Mouse (Mus musculus): ENCODE results near the gene P2ry2. TPM values are rescaled to one million over a fixed set of nuclear protein-coding genes. Genes with fewer than 3 reads are reported as not detected.

Gene P2ry2
- polyA plus RNA-seq, 1 experiment from 2014 or later: 2.6 TPM

GRCm38 (mm10) chr7:100968874-100969659, 43.6 kb downstream of the P2ry2 start:
- no peak for ATAC-seq
- WGBS: 79% methylated on average over 10 of the region's 10 CpGs

GRCm38 (mm10) chr7:100968376-100968775, 44.3 kb downstream of the P2ry2 start:
- TF ChIP-seq CTCF (IDR thresholded peaks at IDR 0.05; ENCODE audit: low read depth): no peak
- Histone ChIP-seq H3K27ac (ENCODE audit: low read depth, low read length) (no peak overlapping the region), H3K9ac (ENCODE audit: low read depth, low read length) (no peak overlapping the region), H3K4me1 (replicated peaks; ENCODE audit: control insufficient read depth, insufficient read depth, low read length) (no peaks in the 10 kb centered on the region; the same call in 1 of the 2 replicates), H3K9me3 (ENCODE audit: control insufficient read depth) (no peaks in the 10 kb centered on the region), H3K4me2 (replicated peaks; ENCODE audit: low read depth) (no peak overlapping the region), H3K4me3 (ENCODE audit: low read depth, low read length) (no peak overlapping the region), H3K36me3 (ENCODE audit: control insufficient read depth, insufficient read depth) (no peaks in the 10 kb centered on the region), H3K27me3 (replicated peaks; ENCODE audit: control insufficient read depth, insufficient read depth, low read length) (no peaks in the 10 kb centered on the region)
- ATAC-seq: no peak
- 48% methylated on average over 6 of the region's 6 CpGs for WGBS

More at GRCm38 (mm10) chr7:100968874-100969659, 43.6 kb downstream of the P2ry2 start:
- Histone ChIP-seq H3K36me3 (ENCODE audit: control insufficient read depth, insufficient read depth) (no peaks in the 10 kb centered on the region), H3K9ac (ENCODE audit: low read depth, low read length) (no peak overlapping the region), H3K4me2 (replicated peaks; ENCODE audit: low read depth) (no peak overlapping the region), H3K27me3 (replicated peaks; ENCODE audit: control insufficient read depth, insufficient read depth, low read length) (no peaks in the 10 kb centered on the region), H3K4me3 (ENCODE audit: low read depth, low read length) (no peak overlapping the region), H3K4me1 (replicated peaks; ENCODE audit: control insufficient read depth, insufficient read depth, low read length) (no peaks in the 10 kb centered on the region; the same call in 1 of the 2 replicates), H3K27ac (ENCODE audit: low read depth, low read length) (no peak overlapping the region), H3K9me3 (ENCODE audit: control insufficient read depth) (no peaks in the 10 kb centered on the region)
- no peak for TF ChIP-seq CTCF (IDR thresholded peaks at IDR 0.05; ENCODE audit: low read depth)

DNA sequence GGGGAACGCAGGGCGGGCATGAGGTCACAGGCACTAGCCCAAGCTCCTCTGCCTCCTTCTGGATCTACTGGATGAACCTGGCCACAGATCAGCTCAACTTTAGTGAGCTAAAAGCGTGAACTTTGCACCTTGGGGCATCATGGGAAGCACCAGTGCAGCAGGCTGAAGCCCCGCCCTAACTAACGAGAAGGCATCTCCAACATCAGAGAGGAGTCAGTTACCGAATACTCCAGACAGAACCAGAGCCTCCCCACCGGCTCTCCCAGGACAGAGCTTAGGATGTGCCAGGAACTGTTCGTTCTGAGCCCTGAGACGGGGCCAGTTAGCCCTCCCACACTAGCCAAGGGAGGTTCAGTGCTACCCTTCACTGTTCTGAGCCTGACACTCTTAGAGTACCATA, 44.8 kb downstream of the P2ry2 start:
- no peaks in the 10 kb centered on the region for H3K9me3 ChIP-seq (ENCODE audit: control insufficient read depth)
- no peak overlapping the region for H3K27ac ChIP-seq (ENCODE audit: low read depth, low read length)
- ATAC-seq: peak; percentile 39; the same call in 1 of the 2 replicates
- no peaks in the 10 kb centered on the region for H3K36me3 ChIP-seq (ENCODE audit: control insufficient read depth, insufficient read depth)
- H3K27me3 ChIP-seq (replicated peaks; ENCODE audit: control insufficient read depth, insufficient read depth, low read length): no peaks in the 10 kb centered on the region
- TF ChIP-seq CTCF (IDR thresholded peaks at IDR 0.05; ENCODE audit: low read depth): no peak
- H3K4me2 ChIP-seq (replicated peaks; ENCODE audit: low read depth): no peak overlapping the region
- WGBS: 59% methylated on average over 9 of the region's 9 CpGs
- H3K9ac ChIP-seq (ENCODE audit: low read depth, low read length): 0 out of 2 replicates have a peak overlapping the region, but pooled peaks have one; percentile 3
- no peak overlapping the region for H3K4me3 ChIP-seq (ENCODE audit: low read depth, low read length)
- H3K4me1 ChIP-seq (replicated peaks; ENCODE audit: control insufficient read depth, insufficient read depth, low read length): no peaks in the 10 kb centered on the region; the same call in 1 of the 2 replicates

DNA sequence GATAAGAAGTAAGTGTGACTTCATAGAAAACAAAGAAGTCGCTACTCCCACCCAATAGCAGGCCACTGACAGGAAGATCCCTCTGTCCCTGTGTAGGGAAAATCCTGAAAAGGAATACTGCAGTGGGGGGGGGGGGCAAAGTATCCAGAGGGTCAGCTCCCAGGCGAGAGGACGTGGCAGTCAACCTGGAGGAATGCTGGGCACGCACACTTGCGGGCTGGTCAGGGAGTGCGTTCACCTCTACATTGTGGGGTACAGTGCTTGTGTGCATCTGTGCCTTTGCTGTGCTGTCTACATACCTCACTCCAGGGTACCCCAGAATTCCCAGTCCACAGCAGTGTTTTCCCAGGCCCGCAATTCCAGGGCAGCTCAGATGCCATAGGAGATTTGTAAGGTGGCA, 46.7 kb downstream of the P2ry2 start:
- no peak overlapping the region for H3K4me2 ChIP-seq (replicated peaks; ENCODE audit: low read depth)
- H3K27me3 ChIP-seq (replicated peaks; ENCODE audit: control insufficient read depth, insufficient read depth, low read length): no peaks in the 10 kb centered on the region
- no peaks in the 10 kb centered on the region; the same call in 1 of the 2 replicates for H3K4me1 ChIP-seq (replicated peaks; ENCODE audit: control insufficient read depth, insufficient read depth, low read length)
- no peak overlapping the region for H3K27ac ChIP-seq (ENCODE audit: low read depth, low read length)
- H3K9me3 ChIP-seq (ENCODE audit: control insufficient read depth): no peaks in the 10 kb centered on the region
- H3K9ac ChIP-seq (ENCODE audit: low read depth, low read length): no peak overlapping the region
- 94% methylated on average over 7 of the region's 7 CpGs for WGBS
- no peak for ATAC-seq
- H3K4me3 ChIP-seq (ENCODE audit: low read depth, low read length): no peak overlapping the region
- no peak for TF ChIP-seq CTCF (IDR thresholded peaks at IDR 0.05; ENCODE audit: low read depth)
- H3K36me3 ChIP-seq (ENCODE audit: control insufficient read depth, insufficient read depth): no peaks in the 10 kb centered on the region

GRCm38 (mm10) chr7:100965079-100965478, 47.6 kb downstream of the P2ry2 start:
- WGBS: 41% methylated on average over 4 of the region's 4 CpGs
- Histone ChIP-seq H3K9ac (ENCODE audit: low read depth, low read length) (no peak overlapping the region), H3K4me3 (ENCODE audit: low read depth, low read length) (no peak overlapping the region), H3K4me1 (replicated peaks; ENCODE audit: control insufficient read depth, insufficient read depth, low read length) (no peaks in the 10 kb centered on the region; the same call in 1 of the 2 replicates), H3K4me2 (replicated peaks; ENCODE audit: low read depth) (no peak overlapping the region), H3K27ac (ENCODE audit: low read depth, low read length) (no peak overlapping the region), H3K27me3 (replicated peaks; ENCODE audit: control insufficient read depth, insufficient read depth, low read length) (no peaks in the 10 kb centered on the region), H3K9me3 (ENCODE audit: control insufficient read depth) (no peaks in the 10 kb centered on the region), H3K36me3 (ENCODE audit: control insufficient read depth, insufficient read depth) (no peaks in the 10 kb centered on the region)
- ATAC-seq: no peak
- TF ChIP-seq CTCF (IDR thresholded peaks at IDR 0.05; ENCODE audit: low read depth): peak; percentile 88

GRCm38 (mm10) chr7:100964242-100964641, 48.4 kb downstream of the P2ry2 start:
- Histone ChIP-seq H3K9me3 (ENCODE audit: control insufficient read depth) (no peaks in the 10 kb centered on the region), H3K4me3 (ENCODE audit: low read depth, low read length) (no peak overlapping the region), H3K4me1 (replicated peaks; ENCODE audit: control insufficient read depth, insufficient read depth, low read length) (no peaks in the 10 kb centered on the region; the same call in 1 of the 2 replicates), H3K36me3 (ENCODE audit: control insufficient read depth, insufficient read depth) (no peaks in the 10 kb centered on the region), H3K9ac (ENCODE audit: low read depth, low read length) (no peak overlapping the region), H3K27ac (ENCODE audit: low read depth, low read length) (no peak overlapping the region), H3K27me3 (replicated peaks; ENCODE audit: control insufficient read depth, insufficient read depth, low read length) (no peaks in the 10 kb centered on the region), H3K4me2 (replicated peaks; ENCODE audit: low read depth) (no peak overlapping the region)
- no peak for TF ChIP-seq CTCF (IDR thresholded peaks at IDR 0.05; ENCODE audit: low read depth)
- no peak for ATAC-seq
- WGBS: 79% methylated on average over 6 of the region's 6 CpGs
